Mouse (Mus musculus): ENCODE measurements around the gene Igll1. TPM values are rescaled to one million over a fixed set of nuclear protein-coding genes. Genes with fewer than 3 reads are reported as not detected.

Igll1 gene
- polyA plus RNA-seq, 1 experiment, result not detected

GRCm38 (mm10) chr16:16896015-16896381 is 32.2 kb upstream of the Igll1 start:
- no peak overlapping the region for H3K27ac ChIP-seq (ENCODE audit: insufficient read depth, low read depth, low read length)
- H3K4me1 ChIP-seq (ENCODE audit: control insufficient read depth, insufficient read depth, low read length), result peaks cover 10% of the 10 kb centered on the region; the same call in 1 of the 2 replicates
- WGBS, result 17% methylated on average over 4 of the region's 4 CpGs
- TF ChIP-seq CTCF (IDR thresholded peaks at IDR 0.05; ENCODE audit: insufficient read depth, low read depth, low read length), result no peak
- no peak for TF ChIP-seq POLR2A (IDR thresholded peaks at IDR 0.05; ENCODE audit: insufficient read depth, low read depth, low read length)
- H3K4me3 ChIP-seq (ENCODE audit: insufficient read depth, low read depth, low read length), result no peak overlapping the region

- Histone ChIP-seq H3K4me1 (ENCODE audit: control insufficient read depth, insufficient read depth, low read length) (peaks cover 2% of the 10 kb centered on the region; the same call in 1 of the 2 replicates), H3K27ac (ENCODE audit: insufficient read depth, low read depth, low read length) (no peak overlapping the region), H3K4me3 (ENCODE audit: insufficient read depth, low read depth, low read length) (no peak overlapping the region)
- WGBS, result 90% methylated on average over 7 of the region's 7 CpGs
- TF ChIP-seq CTCF (IDR thresholded peaks at IDR 0.05; ENCODE audit: insufficient read depth, low read depth, low read length) (no peak), POLR2A (IDR thresholded peaks at IDR 0.05; ENCODE audit: insufficient read depth, low read depth, low read length) (no peak)
Observed at GRCm38 (mm10) chr16:16892366-16892765, 28.6 kb upstream of the Igll1 start.

- WGBS, result 97% methylated on average over 1 of the region's 1 CpGs
- no peak overlapping the region for H3K27ac ChIP-seq (ENCODE audit: insufficient read depth, low read depth, low read length)
- H3K4me1 ChIP-seq (ENCODE audit: control insufficient read depth, insufficient read depth, low read length), result no peaks in the 10 kb centered on the region
- no peak overlapping the region for H3K4me3 ChIP-seq (ENCODE audit: insufficient read depth, low read depth, low read length)
- TF ChIP-seq CTCF (IDR thresholded peaks at IDR 0.05; ENCODE audit: insufficient read depth, low read depth, low read length) (no peak), POLR2A (IDR thresholded peaks at IDR 0.05; ENCODE audit: insufficient read depth, low read depth, low read length) (no peak)
Observed at GRCm38 (mm10) chr16:16888341-16888740, 24.6 kb upstream of the Igll1 start.

- WGBS, result 94% methylated on average over 5 of the region's 5 CpGs
- Histone ChIP-seq H3K4me1 (ENCODE audit: control insufficient read depth, insufficient read depth, low read length) (no peaks in the 10 kb centered on the region), H3K4me3 (ENCODE audit: insufficient read depth, low read depth, low read length) (no peak overlapping the region), H3K27ac (ENCODE audit: insufficient read depth, low read depth, low read length) (no peak overlapping the region)
- no peak for TF ChIP-seq CTCF (IDR thresholded peaks at IDR 0.05; ENCODE audit: insufficient read depth, low read depth, low read length)
- no peak for TF ChIP-seq POLR2A (IDR thresholded peaks at IDR 0.05; ENCODE audit: insufficient read depth, low read depth, low read length)
Observed at GRCm38 (mm10) chr16:16879025-16879424, 15.2 kb upstream of the Igll1 start.

GRCm38 (mm10) chr16:16870617-16871331 is 7.0 kb upstream of the Igll1 start, which contains the start of the genes Top3b and Vpreb1:
Gene Top3b, plus strand, starts transcription at chr16:16870736.
Gene Vpreb1, minus strand, starts transcription at chr16:16870843.
- Histone ChIP-seq H3K4me3 (ENCODE audit: insufficient read depth, low read depth, low read length) (peak within 1 kb of the TSS; percentile 88), H3K27ac (ENCODE audit: insufficient read depth, low read depth, low read length) (peak within 1 kb of the TSS; percentile 65), H3K4me1 (ENCODE audit: control insufficient read depth, insufficient read depth, low read length) (no peaks in the 10 kb centered on the region)
- TF ChIP-seq POLR2A (IDR thresholded peaks at IDR 0.05; ENCODE audit: insufficient read depth, low read depth, low read length) (peak; percentile 73), CTCF (IDR thresholded peaks at IDR 0.05; ENCODE audit: insufficient read depth, low read depth, low read length) (no peak; the same call in 1 of the 2 replicates)
- WGBS, result under 1% methylated on average over 49 of the region's 49 CpGs

- TF ChIP-seq CTCF (IDR thresholded peaks at IDR 0.05; ENCODE audit: insufficient read depth, low read depth, low read length) (no peak), POLR2A (IDR thresholded peaks at IDR 0.05; ENCODE audit: insufficient read depth, low read depth, low read length) (no peak)
- Histone ChIP-seq H3K4me1 (ENCODE audit: control insufficient read depth, insufficient read depth, low read length) (no peaks in the 10 kb centered on the region), H3K27ac (ENCODE audit: insufficient read depth, low read depth, low read length) (no peak overlapping the region), H3K4me3 (ENCODE audit: insufficient read depth, low read depth, low read length) (peak overlapping the region; percentile 88; the same call in 1 of the 2 replicates)
- 33% methylated on average over 7 of the region's 7 CpGs for WGBS
Observed at GRCm38 (mm10) chr16:16870241-16870616, 6.4 kb upstream of the Igll1 start.

- no peaks in the 10 kb centered on the region for H3K4me1 ChIP-seq (ENCODE audit: control insufficient read depth, insufficient read depth, low read length)
- no peak overlapping the region for H3K27ac ChIP-seq (ENCODE audit: insufficient read depth, low read depth, low read length)
- no peak overlapping the region for H3K4me3 ChIP-seq (ENCODE audit: insufficient read depth, low read depth, low read length)
- TF ChIP-seq CTCF (IDR thresholded peaks at IDR 0.05; ENCODE audit: insufficient read depth, low read depth, low read length) (no peak), POLR2A (IDR thresholded peaks at IDR 0.05; ENCODE audit: insufficient read depth, low read depth, low read length) (no peak)
- 49% methylated on average over 5 of the region's 5 CpGs for WGBS
Observed at GRCm38 (mm10) chr16:16865696-16866561, 2.1 kb upstream of the Igll1 start.

GRCm38 (mm10) chr16:16865217-16865616 is 1.4 kb upstream of the Igll1 start:
- Histone ChIP-seq H3K27ac (ENCODE audit: insufficient read depth, low read depth, low read length) (no peak overlapping the region), H3K4me1 (ENCODE audit: control insufficient read depth, insufficient read depth, low read length) (no peaks in the 10 kb centered on the region), H3K4me3 (ENCODE audit: insufficient read depth, low read depth, low read length) (no peak overlapping the region)
- TF ChIP-seq CTCF (IDR thresholded peaks at IDR 0.05; ENCODE audit: insufficient read depth, low read depth, low read length) (no peak), POLR2A (IDR thresholded peaks at IDR 0.05; ENCODE audit: insufficient read depth, low read depth, low read length) (no peak)

- 77% methylated on average over 3 of the region's 3 CpGs for WGBS
- no peak overlapping the region for H3K27ac ChIP-seq (ENCODE audit: insufficient read depth, low read depth, low read length)
- H3K4me3 ChIP-seq (ENCODE audit: insufficient read depth, low read depth, low read length), result no peak overlapping the region
- no peaks in the 10 kb centered on the region for H3K4me1 ChIP-seq (ENCODE audit: control insufficient read depth, insufficient read depth, low read length)
- TF ChIP-seq POLR2A (IDR thresholded peaks at IDR 0.05; ENCODE audit: insufficient read depth, low read depth, low read length) (no peak), CTCF (IDR thresholded peaks at IDR 0.05; ENCODE audit: insufficient read depth, low read depth, low read length) (no peak)
Observed at GRCm38 (mm10) chr16:16862288-16862687, 1.5 kb downstream of the Igll1 start.

Measured in olfactory bulb, adult 2 months (tissue).